ENCODE assay signal across 9 mouse cellular contexts in the genomic region with DNA sequence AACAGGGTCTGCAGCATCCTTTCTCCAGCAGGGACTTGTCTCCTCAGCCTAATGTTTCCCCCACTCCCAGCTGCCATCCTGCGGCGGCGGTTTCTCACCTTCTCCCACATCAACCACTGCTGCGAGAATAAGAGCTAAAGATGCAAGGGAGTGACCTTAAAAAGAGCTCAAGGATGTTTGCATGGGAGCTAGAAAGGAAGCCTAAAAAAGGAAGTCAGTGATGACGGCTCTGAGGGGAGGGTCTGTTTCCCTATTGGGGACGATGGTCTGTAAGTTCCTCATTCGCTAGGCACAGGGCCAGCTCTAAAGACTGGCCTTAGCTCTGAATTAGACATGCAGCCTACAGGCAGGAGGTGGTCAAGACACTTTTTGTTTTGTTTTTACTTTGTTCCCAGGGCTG. TPM values are rescaled to one million over a fixed set of nuclear protein-coding genes. Genes with fewer than 3 reads are reported as not detected.
DNase-seq lines count a peak whose midpoint lies in the region; ATAC-seq and TF ChIP-seq lines count a peak whose summit lies in the region.
"Had no signal": no experiment of that assay in that cellular context is flagged by ENCODE, and none has a peak within 500 bp of the region (broad histone marks: within the 10 kb centered on the region; RNA-seq: fewer than 3 reads in every experiment).

No protein-coding gene starts in this region.

- no peak overlapping the region for H3K9ac ChIP-seq in heart, embryonic 15.5 days
- H3K9ac ChIP-seq in intestine, postnatal 0 days (ENCODE audit: low read depth, low read length) = no peak overlapping the region
- H3K9ac ChIP-seq: midbrain, embryonic 12.5 days had no signal

- peak; percentile 60; the same call in 1 of the 2 replicates for ATAC-seq in heart, embryonic 15.5 days (replicated peaks; ENCODE audit: insufficient number of reproducible peaks, insufficient read depth, low FRiP score, low read depth)
- no peak for ATAC-seq in intestine, postnatal 0 days

- H3K27me3 ChIP-seq in spleen, adult 2 months (ENCODE audit: control insufficient read depth, insufficient read depth, low read length) = no peaks in the 10 kb centered on the region
- H3K27me3 ChIP-seq in heart, embryonic 15.5 days = no peaks in the 10 kb centered on the region
- no peaks in the 10 kb centered on the region for H3K27me3 ChIP-seq in intestine, postnatal 0 days (replicated peaks; ENCODE audit: control insufficient read depth, insufficient read depth, low read length)
- H3K27me3 ChIP-seq: midbrain, embryonic 12.5 days had no signal

- peaks cover 6% of the 10 kb centered on the region; the same call in 1 of the 2 replicates for H3K4me1 ChIP-seq in spleen, adult 2 months (ENCODE audit: control insufficient read depth, insufficient read depth, insufficient read length)
- H3K4me1 ChIP-seq in heart, embryonic 15.5 days (replicated peaks) = peaks cover 5% of the 10 kb centered on the region; the same call in 1 of the 2 replicates
- H3K4me1 ChIP-seq in intestine, postnatal 0 days (replicated peaks; ENCODE audit: control insufficient read depth, insufficient read depth, low read length) = no peaks in the 10 kb centered on the region
- H3K4me1 ChIP-seq: midbrain, embryonic 12.5 days had no signal

- TF ChIP-seq POLR2A in spleen, adult 2 months (IDR thresholded peaks at IDR 0.05; ENCODE audit: low read depth, low read length) = no peak

- peak; percentile 44 to 51 for DNase-seq in spleen, adult 2 months (ENCODE audit: low read depth in 1 of 2, low spot score in 2 of 2)
- DNase-seq in spleen, postnatal 14 days (ENCODE audit: low spot score in 2 of 2) = no peak
- peak; percentile 41 for DNase-seq in adrenal gland, postnatal 10 days
- DNase-seq in lung, postnatal 36 days = peak; percentile 79
- DNase-seq in thymus, postnatal 25 days = peak; percentile 18
- DNase-seq in layer of hippocampus, adult 9-10 months (ENCODE audit: low spot score) = no peak

- TF ChIP-seq CTCF in spleen, adult 2 months (IDR thresholded peaks at IDR 0.05; ENCODE audit: extremely low read depth, insufficient read depth, insufficient read length, insufficient replicate concordance) = no peak
- TF ChIP-seq CTCF in intestine, postnatal 0 days (IDR thresholded peaks at IDR 0.05; ENCODE audit: low read depth) = no peak

- peak overlapping the region; percentile 42 for H3K4me2 ChIP-seq in heart, embryonic 15.5 days
- H3K4me2 ChIP-seq in intestine, postnatal 0 days (replicated peaks; ENCODE audit: low read depth) = no peak overlapping the region

- H3K4me3 ChIP-seq in spleen, adult 2 months (ENCODE audit: extremely low read depth, insufficient read depth, insufficient read length) = 0 out of 2 replicates have a peak overlapping the region, but pooled peaks have one; percentile 3
- H3K4me3 ChIP-seq in heart, embryonic 15.5 days = peak overlapping the region; percentile 20; the same call in 1 of the 2 replicates
- H3K4me3 ChIP-seq in intestine, postnatal 0 days (ENCODE audit: low read depth, low read length) = no peak overlapping the region
- H3K4me3 ChIP-seq: midbrain, embryonic 12.5 days had no signal

- no peaks in the 10 kb centered on the region for H3K9me3 ChIP-seq in heart, embryonic 15.5 days (replicated peaks)
- no peaks in the 10 kb centered on the region for H3K9me3 ChIP-seq in intestine, postnatal 0 days (ENCODE audit: control insufficient read depth)
- H3K9me3 ChIP-seq: midbrain, embryonic 12.5 days had no signal

- peak overlapping the region; percentile 61 for H3K27ac ChIP-seq in spleen, adult 2 months (ENCODE audit: insufficient read depth, low read length)
- peak overlapping the region; percentile 67; the same call in 1 of the 2 replicates for H3K27ac ChIP-seq in heart, embryonic 15.5 days
- no peak overlapping the region for H3K27ac ChIP-seq in intestine, postnatal 0 days (ENCODE audit: low read depth, low read length)
- H3K27ac ChIP-seq: midbrain, embryonic 12.5 days had no signal

- WGBS in spleen, adult 2 months = 26% methylated on average over 7 of the region's 7 CpGs
- WGBS in heart, embryonic 15.5 days = 43% methylated on average over 7 of the region's 7 CpGs
- 60% methylated on average over 7 of the region's 7 CpGs for WGBS in intestine, postnatal 0 days

- no peaks in the 10 kb centered on the region for H3K36me3 ChIP-seq in spleen, adult 2 months (ENCODE audit: control insufficient read depth, insufficient read depth, low read length)
- H3K36me3 ChIP-seq in heart, embryonic 15.5 days = no peaks in the 10 kb centered on the region
- no peaks in the 10 kb centered on the region for H3K36me3 ChIP-seq in intestine, postnatal 0 days (ENCODE audit: control insufficient read depth, insufficient read depth)
- H3K36me3 ChIP-seq: midbrain, embryonic 12.5 days had no signal

RNA-seq across cellular contexts. Expression of gene Slc25a43, which starts 1.3 kb away (rescaled TPM):
- polyA plus RNA-seq in spleen, adult 2 months (2012; rRNA removed) = 1.2 and 1.5 TPM in 2 replicates
- total RNA-seq in adrenal gland, postnatal 10 days (2021) = 1 to 10 TPM; 1.3 to 2.0 TPM
- polyA plus RNA-seq in heart, embryonic 15.5 days (2015; fragmentation: Nextera tagmentation; extraction: Ambion mirVana) = 3.4 and 3.5 TPM in 2 replicates
- polyA plus RNA-seq in intestine, postnatal 0 days (2015; fragmentation: Nextera tagmentation; extraction: Ambion mirVana) = 12.8 and 13.7 TPM in 2 replicates

RNA-seq across cellular contexts. Expression of gene Slc25a5, which starts 50.7 kb away (rescaled TPM):
- 263 and 357 TPM in 2 replicates for polyA plus RNA-seq in spleen, adult 2 months (2012; rRNA removed)
- 100 to 1,000 TPM; 591 to 638 TPM for total RNA-seq in adrenal gland, postnatal 10 days (2021)
- 962 and 1,080 TPM in 2 replicates for polyA plus RNA-seq in heart, embryonic 15.5 days (2015; fragmentation: Nextera tagmentation; extraction: Ambion mirVana)
- 1,696 and 1,837 TPM in 2 replicates for polyA plus RNA-seq in intestine, postnatal 0 days (2015; fragmentation: Nextera tagmentation; extraction: Ambion mirVana)

Comparison
In these comparisons a context has a peak if more than half of its experiments do, and no peak if none do; other contexts are left out.
1. DNase-seq: peak in spleen, adult 2 months (2 of 2), adrenal gland, postnatal 10 days (single experiment), lung, postnatal 36 days (single experiment) and thymus, postnatal 25 days (single experiment); none in spleen, postnatal 14 days (0 of 2) and layer of hippocampus, adult 9-10 months (single experiment).